Mouse (Mus musculus): Measurements from ENCODE around the gene Fam92b. TPM values are rescaled to one million over a fixed set of nuclear protein-coding genes. Genes with fewer than 3 reads are reported as not detected.

Gene Fam92b
- total and polyA plus RNA-seq, 3 experiments, result not detected

DNA sequence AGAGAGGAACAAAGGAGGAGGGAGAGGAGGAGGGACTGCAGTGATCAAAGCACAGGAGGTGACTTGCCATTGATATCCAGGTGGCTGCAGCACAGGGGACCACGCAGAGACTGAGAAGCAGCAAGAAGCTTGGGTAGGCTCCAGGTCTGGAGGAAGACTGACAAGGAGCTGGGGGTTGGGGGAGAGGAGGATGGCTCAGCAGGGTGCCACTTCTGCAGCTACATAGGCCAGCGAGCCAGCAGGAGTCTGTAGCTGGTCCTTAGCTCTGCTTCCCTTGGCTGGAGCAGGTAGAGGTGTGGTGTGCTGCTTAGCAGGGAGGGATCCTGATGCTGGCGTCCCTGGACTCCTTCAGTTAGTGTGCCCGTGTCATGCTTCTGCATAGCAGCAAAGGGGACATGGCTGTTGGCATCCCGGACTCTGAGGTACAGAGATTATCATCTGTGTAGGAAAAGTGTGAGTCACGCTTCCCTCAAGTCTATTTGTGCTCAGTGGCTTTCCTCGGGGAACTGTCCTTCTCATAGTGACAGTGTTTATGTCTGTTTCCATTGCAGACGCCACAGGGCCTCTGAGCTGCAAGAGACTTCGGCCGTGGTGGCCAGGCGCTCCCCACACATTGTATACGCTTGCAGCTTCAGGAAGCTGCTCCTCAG, 32.5 kb downstream of the Fam92b start:
- H3K9me3 ChIP-seq (replicated peaks; ENCODE audit: insufficient read depth, low read length), result no peaks in the 10 kb centered on the region
- no peaks in the 10 kb centered on the region for H3K36me3 ChIP-seq (ENCODE audit: control insufficient read depth in 1 of 2, insufficient read depth in 2 of 2, low read length in 2 of 2)
- no peaks in the 10 kb centered on the region for H3K27me3 ChIP-seq (ENCODE audit: control insufficient read depth in 1 of 2, insufficient read depth in 2 of 2, low read length in 2 of 2)
- no peak overlapping the region for H3K9ac ChIP-seq (ENCODE audit: control insufficient read depth, low read depth, low read length, poor library complexity, severe bottlenecking)
- H3K4me1 ChIP-seq (ENCODE audit: control insufficient read depth in 1 of 2, insufficient read depth in 2 of 2, low read length in 2 of 2), result no peaks in the 10 kb centered on the region
- no peaks in the 10 kb centered on the region for H3K79me2 ChIP-seq (ENCODE audit: control insufficient read depth, insufficient read depth, low read length, poor library complexity)
- H3K4me3 ChIP-seq (ENCODE audit: control insufficient read depth in 1 of 2, insufficient read depth in 1 of 2, low read depth in 2 of 2, low read length in 2 of 2), result no peak overlapping the region
- no peak for TF ChIP-seq SIN3A (IDR thresholded peaks at IDR 0.05; ENCODE audit: low read length)
- no peak for TF ChIP-seq POLR2AphosphoS5 (IDR thresholded peaks at IDR 0.05; ENCODE audit: borderline replicate concordance, low read depth, low read length)
- TF ChIP-seq EP300 (IDR thresholded peaks at IDR 0.05; ENCODE audit: low read depth in 1 of 2, low read length in 2 of 2), result no peak
- no peak for TF ChIP-seq RAD21 (IDR thresholded peaks at IDR 0.05; ENCODE audit: low read depth, low read length)
- TF ChIP-seq UBTF (IDR thresholded peaks at IDR 0.05; ENCODE audit: borderline replicate concordance, insufficient read depth, low read depth, low read length), result no peak
- TF ChIP-seq ZKSCAN1 (IDR thresholded peaks at IDR 0.05; ENCODE audit: low read depth, low read length), result no peak
- TF ChIP-seq NRF1 (IDR thresholded peaks at IDR 0.05; ENCODE audit: insufficient read depth, low read depth, low read length, poor library complexity, severe bottlenecking), result no peak
- no peak for TF ChIP-seq MYC (IDR thresholded peaks at IDR 0.05; ENCODE audit: low read depth, low read length)
- TF ChIP-seq MXI1 (IDR thresholded peaks at IDR 0.05; ENCODE audit: low read depth, low read length), result no peak
- no peak for TF ChIP-seq KAT2A (conservative IDR thresholded peaks at IDR 0.05; ENCODE audit: low read depth, low read length)
- no peak for TF ChIP-seq ZMIZ1 (IDR thresholded peaks at IDR 0.05; ENCODE audit: low read depth, low read length)
- no peak for TF ChIP-seq MAX (IDR thresholded peaks at IDR 0.05; ENCODE audit: low read length)
- TF ChIP-seq HCFC1 (IDR thresholded peaks at IDR 0.05; ENCODE audit: low read depth, low read length), result no peak
- no peak for TF ChIP-seq E2F4 (IDR thresholded peaks at IDR 0.05; ENCODE audit: borderline replicate concordance, low read depth, low read length)
- TF ChIP-seq GABPA (IDR thresholded peaks at IDR 0.05; ENCODE audit: low read depth, low read length), result no peak
- TF ChIP-seq TAL1 (IDR thresholded peaks at IDR 0.05; ENCODE audit: low read length), result no peak
- TF ChIP-seq ETS1 (IDR thresholded peaks at IDR 0.05; ENCODE audit: low read depth, low read length), result no peak
- TF ChIP-seq MEF2A (IDR thresholded peaks at IDR 0.05; ENCODE audit: extremely low read depth, insufficient replicate concordance, low read depth, low read length, poor library complexity, severe bottlenecking), result no peak
- TF ChIP-seq ZC3H11A (IDR thresholded peaks at IDR 0.05; ENCODE audit: low read depth, low read length), result no peak
- TF ChIP-seq JUND (IDR thresholded peaks at IDR 0.05; ENCODE audit: low read depth, low read length), result no peak
- no peak overlapping the region for H3K27ac ChIP-seq (ENCODE audit: control insufficient read depth, low read depth, low read length)
- no peak for DNase-seq (ENCODE audit: low read depth, low spot score)

Data from MEL (cell line).